9 mouse cellular contexts compared by ENCODE assay signal in genomic region chr7:127613501-127613900, GRCm38 (mm10). TPM values are rescaled to one million over a fixed set of nuclear protein-coding genes. Genes with fewer than 3 reads are reported as not detected.
DNase-seq lines count a peak whose midpoint lies in the region; ATAC-seq and TF ChIP-seq lines count a peak whose summit lies in the region.
"Had no signal": no experiment of that assay in that cellular context is flagged by ENCODE, and none has a peak within 500 bp of the region (broad histone marks: within the 10 kb centered on the region; RNA-seq: fewer than 3 reads in every experiment).

No protein-coding gene starts in this region.

- TF ChIP-seq CTCF in gastrocnemius, adult 2 months (IDR thresholded peaks at IDR 0.05) = no peak
- no peak for TF ChIP-seq CTCF in intestine, postnatal 0 days (IDR thresholded peaks at IDR 0.05; ENCODE audit: low read depth)

- H3K4me1 ChIP-seq in forebrain, embryonic 11.5 days (replicated peaks; ENCODE audit: control insufficient read depth, insufficient read depth, low read length) = peaks cover 14% of the 10 kb centered on the region; the same call in 1 of the 2 replicates
- no peaks in the 10 kb centered on the region for H3K4me1 ChIP-seq in intestine, postnatal 0 days (replicated peaks; ENCODE audit: control insufficient read depth, insufficient read depth, low read length)
- H3K4me1 ChIP-seq in midbrain, embryonic 13.5 days (replicated peaks) = peaks cover 36% of the 10 kb centered on the region

- WGBS in forebrain, embryonic 11.5 days = 92% methylated on average over 8 of the region's 8 CpGs
- 84% methylated on average over 8 of the region's 8 CpGs for WGBS in intestine, postnatal 0 days
- WGBS in midbrain, embryonic 13.5 days = 85% methylated on average over 8 of the region's 8 CpGs

- H3K36me3 ChIP-seq in forebrain, embryonic 11.5 days (ENCODE audit: control insufficient read depth, insufficient read depth, low read length) = peaks cover 28% of the 10 kb centered on the region
- peaks cover 36% of the 10 kb centered on the region for H3K36me3 ChIP-seq in intestine, postnatal 0 days (ENCODE audit: control insufficient read depth, insufficient read depth)
- H3K36me3 ChIP-seq in midbrain, embryonic 13.5 days = peaks cover 47% of the 10 kb centered on the region

- H3K9ac ChIP-seq in forebrain, embryonic 11.5 days (ENCODE audit: low read length) = peak overlapping the region; percentile 97; the same call in 1 of the 2 replicates
- H3K9ac ChIP-seq in intestine, postnatal 0 days (ENCODE audit: low read depth, low read length) = peak overlapping the region; percentile 94; the same call in 1 of the 2 replicates
- H3K9ac ChIP-seq in midbrain, embryonic 13.5 days (replicated peaks) = peak overlapping the region; percentile 97

- H3K9me3 ChIP-seq in forebrain, embryonic 11.5 days (ENCODE audit: control insufficient read depth, low read length) = no peaks in the 10 kb centered on the region
- no peaks in the 10 kb centered on the region for H3K9me3 ChIP-seq in intestine, postnatal 0 days (ENCODE audit: control insufficient read depth)
- H3K9me3 ChIP-seq in midbrain, embryonic 13.5 days = no peaks in the 10 kb centered on the region

- no peaks in the 10 kb centered on the region for H3K27me3 ChIP-seq in forebrain, embryonic 11.5 days (ENCODE audit: control insufficient read depth, insufficient read depth, low read length)
- no peaks in the 10 kb centered on the region for H3K27me3 ChIP-seq in intestine, postnatal 0 days (replicated peaks; ENCODE audit: control insufficient read depth, insufficient read depth, low read length)
- no peaks in the 10 kb centered on the region for H3K27me3 ChIP-seq in midbrain, embryonic 13.5 days

- no peak overlapping the region for H3K27ac ChIP-seq in gastrocnemius, adult 2 months
- no peak overlapping the region for H3K27ac ChIP-seq in forebrain, embryonic 11.5 days (ENCODE audit: low read depth, low read length)
- no peak overlapping the region for H3K27ac ChIP-seq in intestine, postnatal 0 days (ENCODE audit: low read depth, low read length)
- no peak overlapping the region for H3K27ac ChIP-seq in midbrain, embryonic 13.5 days

- peak overlapping the region; percentile 84; the same call in 1 of the 2 replicates for H3K4me2 ChIP-seq in forebrain, embryonic 11.5 days (ENCODE audit: low read depth, low read length, severe bottlenecking)
- no peak overlapping the region for H3K4me2 ChIP-seq in intestine, postnatal 0 days (replicated peaks; ENCODE audit: low read depth)
- H3K4me2 ChIP-seq in midbrain, embryonic 13.5 days (replicated peaks) = peak overlapping the region; percentile 88

- no peak for ATAC-seq in forebrain, embryonic 11.5 days (replicated peaks; ENCODE audit: low FRiP score)
- ATAC-seq in intestine, postnatal 0 days = no peak
- no peak for ATAC-seq in midbrain, embryonic 13.5 days

- intact Hi-C loops in gastrocnemius, adult 2 months (cut with DNase I) = no loop called here
- intact Hi-C loops in gastrocnemius, postnatal 36 days (cut with DNase I) = no loop called here

- peak overlapping the region; percentile 77 for H3K4me3 ChIP-seq in gastrocnemius, adult 2 months
- peak overlapping the region; percentile 2; the same call in 1 of the 2 replicates for H3K4me3 ChIP-seq in forebrain, embryonic 11.5 days (ENCODE audit: low read depth, low read length)
- no peak overlapping the region for H3K4me3 ChIP-seq in intestine, postnatal 0 days (ENCODE audit: low read depth, low read length)
- peak overlapping the region; percentile 100 for H3K4me3 ChIP-seq in midbrain, embryonic 13.5 days (replicated peaks)

- DNase-seq in gastrocnemius, adult 2 months = peak; percentile 11
- no peak for DNase-seq in gastrocnemius, postnatal 36 days
- DNase-seq in forebrain, embryonic 11.5 days (ENCODE audit: low spot score) = no peak
- no peak for DNase-seq in cerebellum, adult 11 months
- no peak for DNase-seq in urinary bladder, adult 2 months (ENCODE audit: low spot score)
- DNase-seq in spleen, postnatal 14 days (ENCODE audit: low spot score in 2 of 2) = no peak
- DNase-seq: thymus, postnatal 36 days had no signal

RNA-seq across cellular contexts. Expression of gene Zfp629, which starts 2.1 kb away (rescaled TPM):
- 1 to 10 TPM; 9.3 TPM for total RNA-seq in gastrocnemius, adult 2 months (2021)
- total RNA-seq in gastrocnemius, postnatal 36 days (2021) = 10 to 100 TPM in 1 of 2 experiments, 1 to 10 TPM in 1; 6.1 to 10.4 TPM
- 33.4 and 36.6 TPM in 2 replicates for polyA plus RNA-seq in forebrain, embryonic 11.5 days (2014; fragmentation: Nextera tagmentation; extraction: Ambion mirVana)
- polyA plus RNA-seq in intestine, postnatal 0 days (2015; fragmentation: Nextera tagmentation; extraction: Ambion mirVana) = 3.0 and 3.8 TPM in 2 replicates
- 30.8 and 32.5 TPM in 2 replicates for polyA plus RNA-seq in midbrain, embryonic 13.5 days (2015; fragmentation: Nextera tagmentation; extraction: Ambion mirVana)
- 10.7 and 12.8 TPM in 2 replicates for polyA plus RNA-seq in urinary bladder, adult 2 months (2012; rRNA removed)

RNA-seq across cellular contexts. Expression of gene Rnf40, which starts 24.9 kb away (rescaled TPM):
- total RNA-seq in gastrocnemius, adult 2 months (2021) = 10 to 100 TPM; 33.3 to 34.6 TPM
- 10 to 100 TPM; 26.8 to 31.6 TPM for total RNA-seq in gastrocnemius, postnatal 36 days (2021)
- polyA plus RNA-seq in forebrain, embryonic 11.5 days (2014; fragmentation: Nextera tagmentation; extraction: Ambion mirVana) = 59.1 and 66.3 TPM in 2 replicates
- polyA plus RNA-seq in intestine, postnatal 0 days (2015; fragmentation: Nextera tagmentation; extraction: Ambion mirVana) = 16.7 and 20.6 TPM in 2 replicates
- polyA plus RNA-seq in midbrain, embryonic 13.5 days (2015; fragmentation: Nextera tagmentation; extraction: Ambion mirVana) = 53.3 and 54.4 TPM in 2 replicates
- 39.7 and 41.8 TPM in 2 replicates for polyA plus RNA-seq in urinary bladder, adult 2 months (2012; rRNA removed)

RNA-seq across cellular contexts. Expression of gene Ccdc189, which starts 25.1 kb away (rescaled TPM):
- total RNA-seq in gastrocnemius, adult 2 months (2021) = 1 to 10 TPM; 1.7 to 2.4 TPM
- total RNA-seq in gastrocnemius, postnatal 36 days (2021) = 1 to 10 TPM; 2.6 to 3.5 TPM
- 13.5 and 17.7 TPM in 2 replicates for polyA plus RNA-seq in forebrain, embryonic 11.5 days (2014; fragmentation: Nextera tagmentation; extraction: Ambion mirVana)
- 3.0 and 3.1 TPM in 2 replicates for polyA plus RNA-seq in intestine, postnatal 0 days (2015; fragmentation: Nextera tagmentation; extraction: Ambion mirVana)
- 13.0 and 14.5 TPM in 2 replicates for polyA plus RNA-seq in midbrain, embryonic 13.5 days (2015; fragmentation: Nextera tagmentation; extraction: Ambion mirVana)
- 7.0 and 7.4 TPM in 2 replicates for polyA plus RNA-seq in urinary bladder, adult 2 months (2012; rRNA removed)

RNA-seq across cellular contexts. Expression of gene Phkg2, which starts 40.4 kb away (rescaled TPM):
- total RNA-seq in gastrocnemius, adult 2 months (2021) = 10 to 100 TPM in 1 of 2 experiments, 1 to 10 TPM in 1; 8.3 to 10.8 TPM
- 1 to 10 TPM; 7.6 to 9.8 TPM for total RNA-seq in gastrocnemius, postnatal 36 days (2021)
- polyA plus RNA-seq in forebrain, embryonic 11.5 days (2014; fragmentation: Nextera tagmentation; extraction: Ambion mirVana) = 57.9 and 60.5 TPM in 2 replicates
- polyA plus RNA-seq in intestine, postnatal 0 days (2015; fragmentation: Nextera tagmentation; extraction: Ambion mirVana) = 25.1 and 25.7 TPM in 2 replicates
- 59.4 and 63.2 TPM in 2 replicates for polyA plus RNA-seq in midbrain, embryonic 13.5 days (2015; fragmentation: Nextera tagmentation; extraction: Ambion mirVana)
- polyA plus RNA-seq in urinary bladder, adult 2 months (2012; rRNA removed) = 72.2 and 75.4 TPM in 2 replicates

RNA-seq across cellular contexts. Expression of gene Tmem265, which starts 52.3 kb away (rescaled TPM):
- not detected for total RNA-seq in gastrocnemius, adult 2 months (2021)
- not detected for total RNA-seq in gastrocnemius, postnatal 36 days (2021)
- 10.2 and 13.0 TPM in 2 replicates for polyA plus RNA-seq in forebrain, embryonic 11.5 days (2014; fragmentation: Nextera tagmentation; extraction: Ambion mirVana)
- polyA plus RNA-seq in intestine, postnatal 0 days (2015; fragmentation: Nextera tagmentation; extraction: Ambion mirVana) = 1.9 and 3.8 TPM in 2 replicates
- 6.3 and 8.3 TPM in 2 replicates for polyA plus RNA-seq in midbrain, embryonic 13.5 days (2015; fragmentation: Nextera tagmentation; extraction: Ambion mirVana)
- polyA plus RNA-seq in urinary bladder, adult 2 months (2012; rRNA removed) = 2.1 TPM in 1 of 2 replicates, not detected in the other
